Mouse (Mus musculus): ENCODE measurements around the gene Svs3b. TPM values are rescaled to one million over a fixed set of nuclear protein-coding genes. Genes with fewer than 3 reads are reported as not detected.

Gene Svs3b
- not detected for polyA plus RNA-seq (2014; fragmentation: Illumina TruSeq; extraction: RNeasy Lipid Tissue Mini Kit (QIAGEN cat#74804); ENCODE audit: insufficient read depth, low read depth, low replicate concordance)

DNA sequence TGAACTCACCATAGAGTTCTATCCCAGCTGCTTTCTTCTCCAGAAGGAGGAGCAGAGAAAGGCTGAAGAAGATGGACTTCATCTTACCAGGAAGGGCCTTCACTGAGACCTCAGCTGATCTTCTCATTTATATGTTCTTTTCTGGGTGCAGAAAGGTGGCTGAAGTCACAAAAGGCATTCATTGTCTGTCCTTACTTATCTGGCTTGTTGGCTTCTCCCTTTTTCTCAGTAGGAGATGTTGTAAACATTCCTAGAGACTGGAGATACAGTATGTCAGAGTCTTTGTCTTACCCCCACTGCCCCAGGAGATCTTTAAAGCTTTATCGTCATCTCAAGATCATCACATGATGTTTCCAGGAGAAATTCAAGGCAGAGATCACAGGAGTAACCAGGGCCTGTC lies at the start of gene Svs3b:
Gene Svs3b (minus strand): TSS at position 101 of the 400 bp plus-strand sequence.

DNA sequence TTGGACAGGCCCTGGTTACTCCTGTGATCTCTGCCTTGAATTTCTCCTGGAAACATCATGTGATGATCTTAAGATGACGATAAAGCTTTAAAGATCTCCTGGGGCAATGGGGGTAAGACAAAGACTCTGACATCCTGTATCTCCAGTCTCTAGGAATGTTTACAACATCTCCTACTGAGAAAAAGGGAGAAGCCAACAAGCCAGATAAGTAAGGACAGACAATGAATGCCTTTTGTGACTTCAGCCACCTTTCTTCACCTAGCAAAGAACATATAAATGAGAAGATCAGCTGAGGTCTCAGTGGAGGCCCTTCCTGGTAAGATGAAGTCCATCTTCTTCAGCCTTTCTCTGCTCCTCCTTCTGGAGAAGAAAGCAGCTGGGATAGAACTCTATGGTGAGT lies 32.5 kb upstream of the Svs3b start, which contains the start of gene Svs3a:
Gene Svs3a (plus strand): TSS at position 301 of the 400 bp plus-strand sequence.

DNA sequence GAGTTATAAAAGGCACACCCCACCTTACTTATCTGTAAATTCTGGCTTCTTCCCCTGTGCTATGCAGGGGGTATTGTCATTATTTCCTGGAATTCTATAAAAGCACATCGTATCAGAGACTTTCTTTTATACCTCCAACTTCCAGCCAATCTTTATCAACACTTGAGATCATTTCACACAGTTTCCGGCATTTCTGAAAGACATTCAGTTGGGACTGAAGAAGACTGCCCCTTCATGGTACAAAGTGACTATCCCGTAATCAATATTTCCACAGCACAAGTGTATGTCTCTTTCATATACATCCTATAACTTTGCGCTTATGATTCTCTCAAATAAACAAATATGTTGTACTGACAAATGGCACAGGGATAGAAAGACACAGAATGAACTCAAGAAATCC lies 21.9 kb upstream of the Svs3b start, which contains the start of gene Svs4:
Gene Svs4 (minus strand): TSS at position 101 of the 400 bp plus-strand sequence.

DNA sequence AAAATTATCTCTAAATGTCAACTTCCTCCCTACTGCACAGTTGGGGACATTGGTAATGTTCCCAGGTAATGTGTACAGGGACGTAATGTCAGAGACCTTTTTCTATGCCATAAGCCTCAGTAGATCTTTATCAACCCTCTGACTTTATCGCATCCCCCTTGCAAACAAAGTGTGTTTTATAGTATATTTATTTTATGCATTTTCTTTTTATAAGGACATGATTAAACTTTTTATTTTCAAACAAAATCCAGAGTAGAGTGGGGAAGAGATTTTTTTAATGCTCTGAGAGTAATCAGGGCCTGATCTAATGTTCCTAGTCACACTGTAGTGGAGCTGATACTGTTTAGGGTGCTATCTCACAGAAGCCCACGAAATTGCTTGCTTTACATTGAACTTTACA lies 18.1 kb downstream of the Svs3b start, which contains the start of gene Svs2:
Gene Svs2 (minus strand): TSS at position 101 of the 400 bp plus-strand sequence.

DNA sequence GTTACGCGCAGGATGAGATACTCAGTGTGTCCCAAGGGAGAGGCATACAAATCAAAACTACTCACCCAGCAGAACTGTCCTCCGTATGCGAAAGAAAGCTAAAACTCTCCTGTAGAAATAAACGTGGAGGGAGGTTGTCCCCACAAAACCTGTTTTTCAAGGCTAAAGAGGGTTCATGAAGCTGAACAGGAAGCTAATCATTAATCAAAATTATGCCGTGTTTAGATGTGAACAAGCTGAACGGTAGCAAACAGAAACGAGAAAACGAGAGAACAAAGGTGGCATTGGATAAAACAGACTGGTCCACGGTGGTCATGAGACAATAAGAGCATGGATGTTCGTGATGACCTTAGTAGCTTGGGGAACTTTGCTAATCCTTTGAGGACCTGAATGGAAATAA lies 34.9 kb downstream of the Svs3b start, which contains the start of gene Wfdc15b:
Gene Wfdc15b (minus strand): TSS at position 139 of the 400 bp plus-strand sequence.

Other genes starting within 250 kb of the Svs3b start
- 0.37 TPM for gene Pabpc1l, start 231.2 kb downstream of the Svs3b start, polyA plus RNA-seq (2014; fragmentation: Illumina TruSeq; extraction: RNeasy Lipid Tissue Mini Kit (QIAGEN cat#74804); ENCODE audit: insufficient read depth, low read depth, low replicate concordance)
- gene Stk4, start 186.3 kb downstream of the Svs3b start, polyA plus RNA-seq (2014; fragmentation: Illumina TruSeq; extraction: RNeasy Lipid Tissue Mini Kit (QIAGEN cat#74804); ENCODE audit: insufficient read depth, low read depth, low replicate concordance): 30.1 TPM
- gene Tomm34, start 185.5 kb downstream of the Svs3b start, polyA plus RNA-seq (2014; fragmentation: Illumina TruSeq; extraction: RNeasy Lipid Tissue Mini Kit (QIAGEN cat#74804); ENCODE audit: insufficient read depth, low read depth, low replicate concordance): 22.2 TPM
- not detected for gene Kcns1, start 85.5 kb downstream of the Svs3b start, polyA plus RNA-seq (2014; fragmentation: Illumina TruSeq; extraction: RNeasy Lipid Tissue Mini Kit (QIAGEN cat#74804); ENCODE audit: insufficient read depth, low read depth, low replicate concordance)
- gene Wfdc5, start 73.9 kb downstream of the Svs3b start, polyA plus RNA-seq (2014; fragmentation: Illumina TruSeq; extraction: RNeasy Lipid Tissue Mini Kit (QIAGEN cat#74804); ENCODE audit: insufficient read depth, low read depth, low replicate concordance): not detected
- not detected for gene Wfdc12, start 66.0 kb downstream of the Svs3b start, polyA plus RNA-seq (2014; fragmentation: Illumina TruSeq; extraction: RNeasy Lipid Tissue Mini Kit (QIAGEN cat#74804); ENCODE audit: insufficient read depth, low read depth, low replicate concordance)
- not detected for gene Wfdc15a, start 56.5 kb downstream of the Svs3b start, polyA plus RNA-seq (2014; fragmentation: Illumina TruSeq; extraction: RNeasy Lipid Tissue Mini Kit (QIAGEN cat#74804); ENCODE audit: insufficient read depth, low read depth, low replicate concordance)
- not detected for gene Wfdc15b, start 35.0 kb downstream of the Svs3b start, polyA plus RNA-seq (2014; fragmentation: Illumina TruSeq; extraction: RNeasy Lipid Tissue Mini Kit (QIAGEN cat#74804); ENCODE audit: insufficient read depth, low read depth, low replicate concordance)
- not detected for gene Svs2, start 18.2 kb downstream of the Svs3b start, polyA plus RNA-seq (2014; fragmentation: Illumina TruSeq; extraction: RNeasy Lipid Tissue Mini Kit (QIAGEN cat#74804); ENCODE audit: insufficient read depth, low read depth, low replicate concordance)
- gene Svs4, start 21.8 kb upstream of the Svs3b start, polyA plus RNA-seq (2014; fragmentation: Illumina TruSeq; extraction: RNeasy Lipid Tissue Mini Kit (QIAGEN cat#74804); ENCODE audit: insufficient read depth, low read depth, low replicate concordance): not detected
- gene Svs3a, start 32.6 kb upstream of the Svs3b start, polyA plus RNA-seq (2014; fragmentation: Illumina TruSeq; extraction: RNeasy Lipid Tissue Mini Kit (QIAGEN cat#74804); ENCODE audit: insufficient read depth, low read depth, low replicate concordance): not detected
- not detected for gene Svs6, start 60.1 kb upstream of the Svs3b start, polyA plus RNA-seq (2014; fragmentation: Illumina TruSeq; extraction: RNeasy Lipid Tissue Mini Kit (QIAGEN cat#74804); ENCODE audit: insufficient read depth, low read depth, low replicate concordance)
- not detected for gene Svs5, start 76.1 kb upstream of the Svs3b start, polyA plus RNA-seq (2014; fragmentation: Illumina TruSeq; extraction: RNeasy Lipid Tissue Mini Kit (QIAGEN cat#74804); ENCODE audit: insufficient read depth, low read depth, low replicate concordance)
- gene Slpi, start 132.5 kb upstream of the Svs3b start, polyA plus RNA-seq (2014; fragmentation: Illumina TruSeq; extraction: RNeasy Lipid Tissue Mini Kit (QIAGEN cat#74804); ENCODE audit: insufficient read depth, low read depth, low replicate concordance): 98.1 TPM
- gene Rbpjl, start 146.5 kb upstream of the Svs3b start, polyA plus RNA-seq (2014; fragmentation: Illumina TruSeq; extraction: RNeasy Lipid Tissue Mini Kit (QIAGEN cat#74804); ENCODE audit: insufficient read depth, low read depth, low replicate concordance): 10.2 TPM
- 22.9 TPM for gene Matn4, start 148.5 kb upstream of the Svs3b start, polyA plus RNA-seq (2014; fragmentation: Illumina TruSeq; extraction: RNeasy Lipid Tissue Mini Kit (QIAGEN cat#74804); ENCODE audit: insufficient read depth, low read depth, low replicate concordance)
- gene Sdc4, start 187.2 kb upstream of the Svs3b start, polyA plus RNA-seq (2014; fragmentation: Illumina TruSeq; extraction: RNeasy Lipid Tissue Mini Kit (QIAGEN cat#74804); ENCODE audit: insufficient read depth, low read depth, low replicate concordance): 109 TPM
- gene Sys1, start 200.3 kb upstream of the Svs3b start, polyA plus RNA-seq (2014; fragmentation: Illumina TruSeq; extraction: RNeasy Lipid Tissue Mini Kit (QIAGEN cat#74804); ENCODE audit: insufficient read depth, low read depth, low replicate concordance): 37.0 TPM
- not detected for gene Gm20458, start 204.3 kb upstream of the Svs3b start, polyA plus RNA-seq (2014; fragmentation: Illumina TruSeq; extraction: RNeasy Lipid Tissue Mini Kit (QIAGEN cat#74804); ENCODE audit: insufficient read depth, low read depth, low replicate concordance)
- not detected for gene Trp53tg5, start 217.1 kb upstream of the Svs3b start, polyA plus RNA-seq (2014; fragmentation: Illumina TruSeq; extraction: RNeasy Lipid Tissue Mini Kit (QIAGEN cat#74804); ENCODE audit: insufficient read depth, low read depth, low replicate concordance)
- 69.5 TPM for gene Dbndd2, start 229.5 kb upstream of the Svs3b start, polyA plus RNA-seq (2014; fragmentation: Illumina TruSeq; extraction: RNeasy Lipid Tissue Mini Kit (QIAGEN cat#74804); ENCODE audit: insufficient read depth, low read depth, low replicate concordance)
- gene Pigt, start 240.9 kb upstream of the Svs3b start, polyA plus RNA-seq (2014; fragmentation: Illumina TruSeq; extraction: RNeasy Lipid Tissue Mini Kit (QIAGEN cat#74804); ENCODE audit: insufficient read depth, low read depth, low replicate concordance): 34.2 TPM